Mouse (Mus musculus) thymus, postnatal 36 days (tissue): ENCODE results near the gene Kdm4b.

Experiments used
- DNase-seq, 2 experiments: peaks; one replicate each; pipeline ENCODE4 v3.0.0; 2022; ENCODE audit warnings: mixed read lengths in 2 of 2

The Kdm4b gene

DNA sequence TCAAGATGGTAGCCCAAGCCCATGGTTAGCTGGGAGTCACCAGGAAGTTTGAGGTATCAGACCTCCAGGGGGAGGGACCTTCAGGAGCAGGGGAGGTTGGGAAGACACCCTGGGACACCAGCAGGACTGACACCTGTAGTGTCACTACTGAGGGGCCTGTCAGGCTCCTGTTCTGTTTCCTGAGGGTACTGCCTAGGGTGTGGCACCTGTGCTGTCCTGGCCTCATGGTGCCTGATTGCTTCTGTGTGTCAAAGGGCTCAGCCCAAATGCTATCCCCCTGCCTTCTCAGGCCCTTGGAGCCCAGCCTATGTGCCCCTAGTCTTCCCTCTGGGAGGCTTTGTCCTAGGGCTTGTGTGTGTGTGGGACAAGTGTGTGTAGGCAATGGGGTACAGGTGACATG, 22.7 kb downstream of the Kdm4b start:
- DNase-seq, result no peak

DNA sequence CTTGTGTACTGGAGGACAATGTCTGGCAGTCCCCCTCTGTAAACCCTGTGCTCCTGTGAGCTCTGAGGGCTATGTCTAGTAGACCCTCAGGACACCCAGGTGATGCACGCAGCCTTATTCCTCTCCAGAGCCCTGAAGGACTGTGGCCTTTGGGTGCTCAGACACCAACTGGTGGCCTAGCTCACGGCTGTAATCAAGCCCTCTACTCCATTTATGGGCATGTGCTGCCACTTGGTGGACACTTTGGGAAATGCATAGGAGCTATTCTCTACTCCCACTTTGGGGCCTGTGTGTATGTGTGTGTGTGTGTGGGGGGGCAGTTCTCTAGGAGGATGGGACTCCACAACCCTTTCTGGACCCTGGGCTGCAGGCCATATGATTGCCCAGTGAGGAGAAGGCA, 24.8 kb downstream of the Kdm4b start:
- peak; percentile 73 to 80 for DNase-seq

DNA sequence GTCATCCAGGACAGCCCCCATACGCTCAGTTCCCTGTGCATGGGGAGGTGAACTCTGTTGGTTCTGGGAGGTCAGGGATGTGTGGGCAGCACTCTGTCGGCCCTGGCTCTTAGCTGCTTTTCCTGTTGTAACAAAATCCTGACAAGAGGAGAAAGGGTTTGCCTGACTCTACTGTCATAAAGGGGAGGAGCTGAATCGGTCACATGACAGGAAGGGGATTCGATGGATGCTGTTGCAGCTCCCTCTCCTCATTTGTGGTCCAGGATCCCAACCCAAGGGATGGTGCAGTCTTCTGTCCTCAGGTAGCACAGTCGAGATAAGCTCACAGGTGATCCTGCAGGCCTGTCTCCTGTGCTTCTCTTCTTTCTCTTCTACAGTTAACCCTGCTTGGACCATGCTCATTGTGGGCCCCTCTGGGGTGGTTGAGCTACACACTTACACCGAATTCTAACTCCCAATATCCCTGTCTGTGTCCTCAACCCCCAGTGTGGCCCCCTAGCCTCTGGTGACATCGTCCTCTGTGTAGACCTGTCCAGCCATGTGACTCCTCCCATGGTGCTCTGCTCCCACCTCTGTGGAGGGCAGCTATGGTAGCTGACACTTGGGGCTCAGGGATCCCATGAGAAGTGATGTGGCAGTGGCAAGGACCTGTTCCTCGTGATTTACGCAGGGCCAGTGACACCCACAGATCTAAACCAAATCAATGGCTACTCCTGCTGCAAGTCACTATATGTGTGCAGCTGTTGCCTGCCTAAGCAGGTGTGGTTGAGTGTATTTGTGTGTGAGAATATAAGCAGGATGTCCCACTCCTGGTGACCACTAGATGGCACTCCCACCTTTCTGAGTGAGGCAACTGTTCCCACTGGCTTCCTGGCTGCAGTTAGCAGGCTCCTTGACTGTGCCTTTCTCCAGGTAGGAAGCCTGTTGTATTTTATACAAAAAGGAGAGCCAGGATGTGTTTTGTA, 31.3 kb downstream of the Kdm4b start:
- peak; percentile 68 for DNase-seq

DNA sequence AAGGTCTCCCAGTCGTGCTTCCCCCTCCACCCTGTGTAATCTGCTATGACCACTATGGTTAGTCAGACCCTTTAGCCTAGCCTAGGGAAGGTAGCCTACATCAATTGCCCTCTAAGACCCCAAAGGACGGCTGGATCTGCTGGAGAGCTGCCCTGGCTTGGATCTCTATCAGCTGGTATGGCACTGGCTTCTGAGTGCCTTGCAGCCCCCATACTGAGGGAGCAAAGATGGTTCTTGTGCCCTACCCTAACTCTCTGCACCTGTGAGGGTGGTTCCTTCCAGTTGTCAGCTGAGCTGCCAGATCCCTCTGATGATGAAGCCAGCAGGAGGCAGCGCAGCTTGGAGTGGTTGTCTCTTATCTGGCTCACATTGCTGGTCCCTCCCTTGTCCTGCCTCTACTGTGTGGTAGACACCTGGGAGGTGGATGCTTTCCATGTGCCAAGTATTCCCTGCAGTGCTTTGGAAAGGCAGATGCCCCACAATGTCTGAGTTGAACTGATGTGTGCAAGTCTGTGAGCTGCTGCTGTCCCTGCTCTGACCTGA, 33.4 kb downstream of the Kdm4b start:
- DNase-seq, result no peak

DNA sequence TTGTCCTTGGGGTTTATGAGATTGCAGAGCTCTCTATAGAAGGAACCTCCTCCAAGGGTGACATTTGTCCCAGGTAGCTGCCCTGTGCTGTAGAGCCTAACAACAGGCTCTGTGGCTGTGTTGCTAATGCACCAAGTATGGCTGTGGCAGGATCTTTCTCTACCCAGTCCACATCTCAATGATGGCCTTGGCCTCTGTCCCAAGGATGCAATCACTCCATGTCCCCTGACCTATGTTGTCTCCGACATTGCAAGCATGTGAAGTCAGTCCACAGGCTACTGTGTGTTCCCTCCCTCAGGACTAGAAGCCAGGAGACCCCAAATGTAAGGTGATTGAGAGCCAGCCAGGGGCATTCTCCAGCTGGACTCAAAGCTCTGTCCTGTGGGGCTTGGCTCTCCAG, 34.0 kb downstream of the Kdm4b start:
- DNase-seq, result no peak

DNA sequence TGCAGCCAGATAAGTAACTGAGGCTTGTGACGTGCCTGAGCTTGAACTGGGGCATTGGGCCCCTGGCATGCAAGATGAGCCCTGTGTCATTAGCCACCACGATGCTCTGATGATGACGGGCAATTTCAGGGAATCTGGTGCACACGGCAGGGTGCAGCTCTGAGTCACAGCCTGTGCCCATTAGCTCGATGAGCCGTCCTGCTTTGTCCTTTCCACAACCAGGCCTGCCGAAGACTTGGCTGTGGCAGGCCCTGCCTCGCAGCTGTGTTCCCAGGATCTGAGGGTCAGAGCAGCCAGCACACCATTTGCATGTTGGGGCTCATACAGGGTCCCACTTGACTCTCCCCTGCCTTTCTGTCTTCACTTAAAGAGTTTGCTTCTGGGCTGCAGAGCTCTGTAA, 34.6 kb downstream of the Kdm4b start:
- no peak for DNase-seq

DNA sequence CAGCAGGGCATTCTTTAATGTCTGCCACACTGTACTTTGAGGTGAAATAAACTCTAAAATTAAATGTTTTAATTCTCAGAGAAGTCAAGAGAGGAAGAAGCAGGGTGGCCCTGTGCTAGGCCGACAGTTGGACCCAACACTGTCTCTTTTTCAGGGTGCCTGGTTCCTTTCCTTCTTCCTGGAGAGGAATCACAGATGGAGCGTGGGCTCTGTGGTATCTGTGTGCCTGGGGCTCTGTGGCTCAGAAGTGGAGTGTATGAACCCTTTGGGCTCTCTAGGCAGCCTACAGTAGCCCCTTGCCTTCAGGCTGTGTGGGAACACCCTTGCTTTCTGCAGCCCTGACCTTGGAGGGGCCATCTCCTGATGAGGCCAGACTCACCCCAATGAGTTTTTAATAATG, 35.7 kb downstream of the Kdm4b start:
- DNase-seq, result no peak

DNA sequence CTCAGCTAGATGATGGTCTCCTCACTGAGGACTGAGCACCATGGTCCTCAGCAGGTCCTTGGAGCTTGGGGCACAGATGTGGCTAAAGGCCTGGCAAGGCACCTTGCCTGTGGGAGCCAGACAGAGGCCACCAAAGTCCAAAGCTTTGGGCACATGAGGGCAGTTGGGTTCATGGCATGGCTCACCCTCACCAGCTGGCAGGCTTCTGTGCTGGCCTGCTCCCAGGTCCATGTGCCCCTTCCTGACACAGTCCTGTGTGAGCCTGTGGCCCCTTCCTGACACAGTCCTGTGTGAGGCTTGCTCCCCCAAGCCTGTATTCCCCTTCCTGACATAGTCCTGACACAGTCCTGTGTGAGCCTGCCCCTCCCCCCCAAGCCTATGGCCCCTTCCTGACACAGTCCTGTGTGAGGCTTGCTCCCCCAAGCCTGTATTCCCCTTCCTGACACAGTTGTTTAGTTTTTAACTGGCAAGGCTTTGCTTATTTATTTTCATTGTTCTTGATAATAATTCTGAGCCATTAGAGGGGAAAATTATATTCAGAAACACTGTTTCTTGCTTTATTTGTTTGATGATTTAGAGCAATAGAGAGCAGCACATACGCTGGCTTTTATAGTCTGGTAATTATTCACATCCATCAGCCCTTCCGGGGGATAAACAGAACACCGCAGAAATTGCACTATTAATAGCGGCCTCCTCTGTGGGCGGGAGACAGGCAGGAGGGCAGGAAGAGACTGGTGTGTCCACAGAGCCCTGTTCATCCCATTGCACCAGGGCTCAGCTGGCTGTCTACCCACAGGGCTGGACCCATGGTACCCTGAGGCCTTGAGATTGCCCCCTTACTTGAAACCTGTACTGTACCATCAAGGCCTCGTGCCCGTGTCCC, 40.2 kb downstream of the Kdm4b start:
- DNase-seq, result no peak

DNA sequence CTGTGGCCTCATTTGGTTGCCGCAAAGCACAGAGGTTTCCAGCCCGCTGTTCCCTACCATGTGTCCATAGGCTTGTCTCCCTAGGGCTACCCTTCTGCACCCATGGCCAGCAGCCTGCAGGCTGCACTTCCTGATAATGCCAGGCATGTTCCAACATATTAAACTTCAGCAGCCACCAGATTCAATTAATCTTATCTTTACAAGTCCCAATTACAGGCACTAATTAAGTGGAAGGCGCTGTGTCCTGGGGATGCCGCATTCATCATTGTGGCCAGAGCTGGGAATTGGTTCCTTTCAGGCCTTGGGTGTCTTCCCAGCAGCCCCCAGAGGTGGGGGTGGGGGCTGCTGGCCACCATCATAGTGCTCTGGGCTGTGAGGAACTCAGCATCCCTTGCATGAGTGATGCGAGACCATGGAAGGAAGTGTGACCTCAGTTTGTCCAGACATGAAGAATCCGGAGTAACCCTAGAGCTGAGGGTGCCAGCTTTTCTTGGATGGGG, 42.5 kb downstream of the Kdm4b start:
- no peak for DNase-seq

DNA sequence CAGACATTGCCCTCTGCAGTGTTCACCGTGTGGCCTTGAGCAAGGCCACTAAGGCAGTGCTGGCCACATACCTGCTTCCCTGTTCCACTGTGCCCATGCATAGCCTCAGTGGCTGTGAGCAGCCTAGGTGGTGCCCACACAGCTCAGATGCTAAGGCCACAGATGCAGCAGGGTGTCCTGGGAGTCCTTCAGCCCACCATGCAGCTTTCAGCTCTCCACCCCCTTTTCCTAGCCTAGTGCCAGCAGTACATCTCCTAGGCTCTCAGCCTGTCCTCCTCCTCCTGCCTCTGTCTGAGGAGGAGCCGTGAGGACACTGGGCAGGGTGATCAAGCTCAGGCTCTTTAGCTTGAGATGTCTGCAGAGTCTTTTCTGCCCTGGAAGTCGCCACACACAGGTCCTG, 44.2 kb downstream of the Kdm4b start:
- DNase-seq, result no peak

DNA sequence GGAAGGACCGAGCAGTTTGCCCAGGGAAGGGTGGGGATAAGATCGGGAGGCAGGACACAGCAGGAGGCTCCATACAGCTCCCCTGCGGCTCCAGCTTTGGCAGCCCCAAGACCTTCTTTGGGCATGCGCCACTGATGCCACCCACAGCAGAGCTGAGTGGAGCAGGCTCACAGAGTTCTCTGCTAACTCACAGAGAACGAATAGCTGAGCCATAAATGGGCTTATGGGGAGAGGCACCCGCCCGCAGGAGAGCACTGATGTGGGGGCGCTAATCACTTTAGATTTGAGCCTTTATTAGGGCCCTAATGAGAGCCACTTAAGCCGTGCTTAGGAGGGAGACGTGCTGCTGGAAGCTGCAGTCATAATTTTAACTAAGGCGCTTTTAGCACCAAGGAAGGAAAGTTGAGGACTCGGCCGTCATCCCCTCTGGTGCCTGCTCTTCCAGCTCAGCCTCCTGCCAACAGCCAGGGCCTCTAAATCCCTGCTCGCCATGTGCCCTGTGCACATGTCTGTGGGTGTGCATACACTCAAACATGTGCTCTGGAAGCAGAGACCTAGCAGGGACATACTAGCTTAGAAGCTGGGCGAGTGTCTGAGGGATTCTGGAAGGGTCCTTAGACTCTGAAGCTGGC, 45.3 kb downstream of the Kdm4b start:
- DNase-seq, result no peak

DNA sequence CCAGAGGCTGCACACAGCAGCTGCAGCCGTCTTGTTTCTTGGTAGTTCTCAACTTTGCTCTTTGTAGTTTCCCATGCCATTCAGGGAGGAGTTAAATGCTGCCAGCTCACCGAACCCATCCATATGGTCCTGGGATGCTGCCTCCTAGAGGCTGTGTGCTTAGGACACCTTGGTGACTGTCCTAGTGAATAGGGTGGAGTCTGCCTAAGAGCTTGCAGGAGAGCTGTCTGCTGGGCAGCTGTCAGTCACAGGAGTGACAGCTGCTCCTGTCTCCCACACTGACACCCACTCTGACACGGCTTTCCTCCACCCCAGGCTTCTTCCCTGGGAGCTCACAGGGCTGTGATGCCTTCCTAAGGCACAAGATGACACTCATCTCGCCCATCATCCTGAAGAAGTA, 46.2 kb downstream of the Kdm4b start:
- DNase-seq, result no peak

DNA sequence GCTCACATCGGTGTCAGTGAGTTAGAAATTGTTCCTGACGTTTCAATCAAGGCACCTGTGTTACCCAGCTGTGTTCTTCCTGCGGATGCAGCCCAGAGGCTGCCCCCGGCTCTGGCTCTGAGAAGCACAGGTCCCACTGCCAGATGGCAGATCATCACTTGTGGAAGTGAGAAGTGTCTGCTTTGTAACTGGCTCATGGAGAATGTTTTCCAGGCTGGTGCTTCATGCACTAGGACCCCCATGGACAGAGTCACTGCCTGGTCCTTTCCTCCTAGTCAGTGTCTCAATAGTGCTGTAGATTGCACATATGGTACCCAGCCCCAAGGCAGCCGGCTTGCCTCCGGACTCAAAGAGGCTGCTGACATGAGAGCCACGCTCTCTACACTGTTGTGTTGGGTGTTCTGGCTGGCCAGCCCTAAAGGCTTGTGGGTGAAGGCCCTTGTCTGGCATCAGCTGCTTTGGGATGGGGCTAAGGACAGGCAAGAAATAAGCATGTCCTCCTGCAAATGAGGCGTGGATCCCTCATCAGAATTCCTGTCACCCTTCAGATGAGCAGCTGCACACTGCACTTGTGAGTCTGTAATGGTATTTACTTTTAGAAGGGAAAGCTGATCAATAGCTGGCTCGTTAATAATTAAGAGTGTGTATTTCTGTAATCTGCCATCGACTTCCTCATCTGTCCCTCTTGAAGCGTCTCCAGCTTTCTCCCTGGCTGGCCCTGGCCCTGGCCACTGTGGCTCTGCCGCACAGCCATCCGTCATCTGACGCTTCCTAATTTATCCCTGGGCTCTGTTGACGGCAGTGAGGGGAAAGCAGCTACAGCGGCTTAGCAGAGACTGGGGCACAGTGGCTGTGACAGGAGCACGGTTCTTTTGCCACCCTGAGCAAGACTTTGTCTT, 47.5 kb downstream of the Kdm4b start:
- no peak for DNase-seq

DNA sequence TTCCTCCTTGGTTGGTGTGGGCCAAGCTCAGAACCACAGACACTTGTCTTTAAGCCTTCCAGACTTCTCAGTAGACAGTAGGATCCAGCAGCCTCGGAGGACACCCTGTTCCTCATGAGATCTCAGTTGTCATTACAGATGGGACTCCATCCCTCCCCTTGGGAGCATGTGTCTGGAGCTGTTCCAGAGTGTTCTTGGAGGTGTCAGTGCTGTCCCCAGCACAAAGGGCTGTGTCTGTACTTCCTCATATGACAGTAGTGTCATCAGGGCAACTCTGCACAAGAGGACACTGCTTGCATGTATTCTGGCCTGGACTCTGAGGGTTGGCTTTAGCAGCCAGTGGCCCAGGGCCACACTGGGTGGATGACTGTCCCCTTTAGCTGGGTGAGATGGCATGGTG, 49.0 kb downstream of the Kdm4b start:
- DNase-seq, result no peak

DNA sequence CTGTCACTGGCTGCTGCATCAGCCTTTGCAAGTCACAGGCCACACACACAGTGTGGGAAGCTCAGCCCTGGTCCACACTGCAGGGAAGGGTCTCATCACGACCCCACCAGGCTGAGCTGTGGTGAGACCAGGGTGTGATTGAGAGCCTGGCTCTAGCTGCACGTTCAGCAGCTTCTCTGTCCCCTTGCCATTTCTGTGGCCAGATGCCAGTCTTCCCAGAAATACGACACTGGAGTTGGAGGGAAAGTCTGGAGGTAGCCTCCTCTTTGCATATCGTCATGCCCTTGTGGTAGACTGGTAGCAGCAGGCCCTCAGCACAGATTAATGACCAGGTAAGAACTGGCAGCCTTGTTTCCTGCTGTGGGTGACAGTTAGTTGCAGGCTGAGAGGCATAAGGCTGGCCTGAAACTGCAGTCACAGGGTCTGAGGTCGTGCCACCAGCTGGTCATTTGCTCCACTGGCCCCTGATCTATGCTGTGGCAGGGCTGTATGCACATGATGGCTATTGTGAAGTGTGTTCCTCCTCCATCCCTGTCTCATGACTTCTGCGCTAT, 53.5 kb downstream of the Kdm4b start:
- DNase-seq, result no peak

DNA sequence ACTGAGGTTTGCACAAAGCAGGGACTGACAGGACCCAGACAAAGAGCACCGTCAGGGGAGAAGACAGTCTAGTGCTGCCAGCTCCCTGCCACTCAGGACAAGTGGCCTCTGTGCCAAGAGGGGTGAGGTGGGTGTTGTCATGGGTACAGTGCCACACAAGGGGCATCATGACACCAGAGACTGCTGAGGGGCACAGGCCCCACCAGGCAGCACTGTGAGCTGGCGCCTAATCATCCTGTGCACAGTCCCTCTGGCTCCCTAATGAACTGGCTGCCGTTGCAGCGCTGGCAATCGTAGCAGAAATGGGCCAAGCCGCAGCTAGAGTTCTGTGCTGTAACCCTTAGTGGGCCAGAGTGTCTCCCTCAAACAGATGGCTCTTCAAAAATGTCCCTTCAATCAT, 54.4 kb downstream of the Kdm4b start:
- DNase-seq, result no peak

DNA sequence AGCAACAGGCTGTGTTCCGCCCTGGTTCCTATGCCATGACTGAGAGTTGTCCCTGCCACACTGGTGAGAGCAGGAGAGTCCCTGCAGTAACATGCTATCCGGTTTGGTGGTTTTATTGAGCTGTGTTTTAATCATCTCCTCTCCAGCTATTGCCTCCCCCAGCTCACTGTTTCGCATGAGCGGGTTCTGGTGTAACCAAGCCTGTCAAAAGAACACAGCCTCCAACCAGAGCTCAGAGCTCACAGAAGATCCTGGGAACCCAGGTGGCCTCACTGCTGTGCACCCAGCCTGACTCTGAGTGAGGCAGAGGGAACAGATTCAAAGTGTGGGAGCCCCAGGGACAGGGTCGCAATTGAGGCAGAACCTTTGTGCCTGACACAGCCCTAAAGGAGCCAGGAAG, 55.3 kb downstream of the Kdm4b start:
- no peak for DNase-seq

DNA sequence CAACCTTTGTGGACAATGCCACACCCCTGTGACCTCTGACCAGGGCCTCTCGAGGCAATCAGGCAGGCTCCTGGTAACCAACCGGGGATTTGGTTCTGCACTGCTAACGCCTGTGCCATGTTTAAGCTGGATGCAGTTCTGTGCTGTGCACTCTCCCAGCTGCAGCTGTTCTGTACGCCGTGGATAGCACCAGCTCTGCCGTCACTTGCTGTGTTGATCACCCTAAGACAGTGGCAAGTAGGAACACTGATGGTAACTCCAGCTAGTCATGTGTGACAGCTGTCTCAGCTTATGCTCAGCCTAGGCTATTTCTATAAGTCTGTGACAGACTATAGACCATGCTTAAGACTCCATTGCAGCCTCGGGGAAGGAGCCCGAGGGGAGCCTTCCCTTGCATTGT, 57.1 kb downstream of the Kdm4b start:
- no peak for DNase-seq

DNA sequence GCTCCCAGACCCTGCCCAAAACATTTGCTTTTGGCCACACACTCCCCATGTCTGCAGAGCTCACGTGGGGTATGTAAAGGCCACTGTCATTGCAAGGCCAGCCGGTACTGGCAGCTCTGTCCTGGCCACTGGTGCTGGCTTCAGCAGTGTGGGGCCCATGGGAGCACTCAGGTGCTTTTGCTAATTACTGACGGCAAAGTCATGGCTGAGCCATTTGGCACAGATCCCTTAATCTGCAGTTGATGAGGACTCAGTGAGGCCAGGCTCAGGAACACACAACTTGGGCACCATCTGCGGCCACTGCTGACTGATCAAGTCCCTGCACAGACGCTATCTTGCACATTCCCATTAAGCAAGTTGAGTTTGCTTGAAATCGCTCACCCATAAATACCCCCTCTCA, 59.0 kb downstream of the Kdm4b start:
- no peak for DNase-seq

DNA sequence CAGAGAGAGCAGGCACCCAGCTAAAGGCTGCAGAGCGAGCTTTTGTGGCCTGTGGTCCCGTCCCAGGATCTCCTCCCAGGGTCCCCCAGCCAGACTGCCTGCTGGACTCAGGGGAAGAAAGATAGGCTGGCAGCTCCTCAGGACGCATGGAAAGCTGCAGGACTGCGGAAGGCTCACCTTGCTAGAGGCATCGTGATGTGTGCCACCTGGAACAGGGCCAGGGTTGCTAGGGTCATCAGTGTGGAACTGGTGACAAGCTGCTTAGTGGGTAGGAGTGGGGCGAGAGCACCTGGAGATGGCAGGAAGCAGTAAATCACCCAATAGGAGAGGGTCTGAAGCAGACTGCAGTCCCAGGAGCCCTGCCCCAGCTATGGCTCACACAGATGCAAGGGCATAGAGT, 61.8 kb downstream of the Kdm4b start:
- DNase-seq, result no peak

DNA sequence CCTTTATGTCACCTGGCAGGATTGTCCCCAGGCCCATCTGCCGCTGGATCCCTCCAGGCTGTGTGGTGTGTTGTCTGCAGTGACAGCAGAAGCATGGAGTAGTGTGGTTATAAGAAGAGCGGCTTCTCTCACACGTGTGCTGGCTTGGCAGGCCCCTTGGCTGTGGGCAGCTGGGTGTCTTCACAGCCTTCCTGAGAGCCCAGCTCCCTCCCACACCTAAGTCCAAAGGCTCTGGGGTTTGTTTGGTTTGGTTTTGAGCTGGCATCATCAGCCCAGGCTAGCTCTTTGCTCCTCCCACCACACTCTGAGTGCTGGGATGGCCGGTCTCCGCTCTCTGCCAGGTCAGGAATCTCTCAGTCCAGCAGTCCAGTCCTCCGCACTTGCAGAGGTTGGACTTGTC, 67.4 kb downstream of the Kdm4b start:
- no peak for DNase-seq

DNA sequence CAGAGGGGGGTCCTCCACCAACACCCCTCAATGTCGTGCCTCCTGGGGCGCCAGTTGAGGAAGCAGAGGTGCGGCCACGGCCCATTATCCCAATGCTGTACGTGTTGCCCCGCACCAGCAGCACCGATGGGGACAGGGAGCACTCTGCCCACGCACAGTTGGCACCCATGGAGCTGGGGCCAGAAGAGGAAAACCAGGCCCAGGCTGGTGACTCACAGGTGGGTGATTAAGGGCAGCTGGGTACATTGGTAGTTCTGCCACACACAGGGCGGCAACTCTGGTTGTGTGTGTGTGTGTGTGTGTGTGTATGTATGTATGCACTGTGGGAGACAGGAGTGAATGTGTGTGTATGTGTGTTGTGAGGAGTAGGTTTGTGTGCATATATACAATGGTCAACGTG, 68.0 kb downstream of the Kdm4b start:
- no peak for DNase-seq
